26 mouse cellular contexts compared by ENCODE assay signal in the genomic region with DNA sequence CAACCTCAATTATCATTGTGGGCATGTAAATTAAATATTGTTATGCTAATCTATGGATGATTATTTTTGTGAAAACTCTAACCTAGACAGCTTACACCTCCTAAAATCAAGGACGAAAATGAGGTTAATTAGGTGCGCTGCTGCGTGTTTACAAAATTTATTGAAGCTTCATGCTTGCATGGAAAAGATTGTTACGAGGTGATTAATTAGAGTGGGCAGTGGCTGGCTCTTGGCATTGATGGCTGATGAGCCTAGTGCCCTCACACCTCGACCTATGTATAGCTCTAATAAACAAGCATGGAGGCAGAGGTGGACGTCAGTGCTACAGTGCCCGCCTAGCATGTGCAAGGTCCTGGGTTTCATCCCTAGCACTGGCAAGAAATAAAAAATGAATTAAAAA.
"Had no signal": no experiment of that assay in that cellular context is flagged by ENCODE, and none has a peak within 500 bp of the region (broad histone marks: within the 10 kb centered on the region; RNA-seq: fewer than 3 reads in every experiment).

No protein-coding gene starts in this region.

- DNase-seq: gastrocnemius, postnatal 14 days; gastrocnemius, postnatal 36 days; heart, adult 11 months; heart, adult 2 months; heart, postnatal 14 days; heart, postnatal 36 days; kidney, adult 11 months; kidney, adult 2 months; kidney, adult 9 months; kidney, postnatal 10 days; kidney, postnatal 25 days; kidney, postnatal 4 days; layer of hippocampus, postnatal 36 days; left cerebral cortex, postnatal 4 days had no signal

- H3K4me1 ChIP-seq: heart, embryonic 13.5 days; heart, embryonic 15.5 days; hindbrain, embryonic 13.5 days; hindbrain, embryonic 15.5 days; intestine, embryonic 15.5 days; limb, embryonic 13.5 days; limb, embryonic 15.5 days; liver, embryonic 12.5 days had no signal

- ATAC-seq: hindbrain, postnatal 0 days; intestine, embryonic 15.5 days; liver, embryonic 12.5 days had no signal

- H3K27ac ChIP-seq: heart, adult 2 months; heart, embryonic 13.5 days; heart, embryonic 15.5 days; hindbrain, embryonic 13.5 days; hindbrain, embryonic 15.5 days; hindbrain, postnatal 0 days; intestine, embryonic 15.5 days; layer of hippocampus, adult 2 months; limb, embryonic 13.5 days; limb, embryonic 15.5 days; liver, embryonic 12.5 days; liver, embryonic 14.5 days had no signal

- H3K27me3 ChIP-seq: heart, embryonic 13.5 days; heart, embryonic 15.5 days; hindbrain, embryonic 13.5 days; hindbrain, embryonic 15.5 days; intestine, embryonic 15.5 days; limb, embryonic 13.5 days; limb, embryonic 15.5 days; liver, embryonic 12.5 days had no signal

- H3K4me3 ChIP-seq: heart, adult 2 months; heart, embryonic 13.5 days; heart, embryonic 15.5 days; hindbrain, embryonic 13.5 days; hindbrain, embryonic 15.5 days; intestine, embryonic 15.5 days; layer of hippocampus, adult 2 months; limb, embryonic 13.5 days; limb, embryonic 15.5 days; liver, embryonic 12.5 days had no signal

- H3K36me3 ChIP-seq: heart, embryonic 13.5 days; heart, embryonic 15.5 days; hindbrain, embryonic 13.5 days; hindbrain, embryonic 15.5 days; intestine, embryonic 15.5 days; limb, embryonic 13.5 days; limb, embryonic 15.5 days; liver, embryonic 12.5 days had no signal

- H3K9ac ChIP-seq: heart, embryonic 13.5 days; heart, embryonic 15.5 days; hindbrain, embryonic 13.5 days; hindbrain, embryonic 15.5 days; intestine, embryonic 15.5 days; limb, embryonic 13.5 days; limb, embryonic 15.5 days; liver, embryonic 12.5 days; liver, embryonic 14.5 days had no signal

- H3K4me2 ChIP-seq: heart, embryonic 11.5 days; heart, embryonic 13.5 days; heart, embryonic 15.5 days; hindbrain, embryonic 13.5 days; hindbrain, embryonic 15.5 days; intestine, embryonic 15.5 days; limb, embryonic 13.5 days; limb, embryonic 15.5 days; liver, embryonic 12.5 days had no signal

- H3K9me3 ChIP-seq: heart, embryonic 13.5 days; heart, embryonic 15.5 days; hindbrain, embryonic 13.5 days; hindbrain, embryonic 15.5 days; intestine, embryonic 15.5 days; limb, embryonic 13.5 days; limb, embryonic 15.5 days; liver, embryonic 12.5 days had no signal
